Mouse (Mus musculus): ENCODE measurements at regions not wholly inside any gene's neighbourhood (a gene's known extent, or its start where the extent isn't known, plus 50 kb on each side); places are given as distances from the start of the nearest gene placed in this dataset.
"Not testable (repeated sequence)": the region's sequence is repeated elsewhere in the genome, so short reads cannot be mapped to it uniquely, and the experiment has no call there.

- Histone ChIP-seq H3K4me2 (ENCODE audit: low read length) (no peak overlapping the region), H3K9ac (ENCODE audit: low read depth, low read length) (no peak overlapping the region), H3K36me3 (ENCODE audit: control insufficient read depth, insufficient read depth, low read length) (no peaks in the 10 kb centered on the region), H3K27me3 (ENCODE audit: control insufficient read depth, insufficient read depth, low read depth, low read length) (no peaks in the 10 kb centered on the region), H3K27ac (ENCODE audit: low read length) (no peak overlapping the region), H3K9me3 (replicated peaks; ENCODE audit: control insufficient read depth, low read length, poor library complexity, severe bottlenecking) (no peaks in the 10 kb centered on the region), H3K4me3 (ENCODE audit: low read depth, low read length) (no peak overlapping the region), H3K4me1 (ENCODE audit: control insufficient read depth, insufficient read depth, low read length) (no peaks in the 10 kb centered on the region)
- ATAC-seq, result no peak
- 87% methylated on average over 2 of the region's 2 CpGs for WGBS
Measured at GRCm38 (mm10) chr2:116364136-116364535, 298.5 kb upstream of the Meis2 start.

- no peak overlapping the region for H3K27ac ChIP-seq (ENCODE audit: low read length)
- no peaks in the 10 kb centered on the region for H3K4me1 ChIP-seq (ENCODE audit: control insufficient read depth, insufficient read depth, low read length)
- no peak overlapping the region for H3K4me2 ChIP-seq (ENCODE audit: low read length)
- H3K9ac ChIP-seq (ENCODE audit: low read depth, low read length), result no peak overlapping the region
- H3K9me3 ChIP-seq (replicated peaks; ENCODE audit: control insufficient read depth, low read length, poor library complexity, severe bottlenecking), result no peaks in the 10 kb centered on the region
- H3K4me3 ChIP-seq (ENCODE audit: low read depth, low read length), result no peak overlapping the region
- H3K27me3 ChIP-seq (ENCODE audit: control insufficient read depth, insufficient read depth, low read depth, low read length), result no peaks in the 10 kb centered on the region
- ATAC-seq, result no peak
- WGBS, result 9% methylated on average over 1 of the region's 1 CpGs
- H3K36me3 ChIP-seq (ENCODE audit: control insufficient read depth, insufficient read depth, low read length), result no peaks in the 10 kb centered on the region
Measured at GRCm38 (mm10) chr2:116358145-116358544, 292.5 kb upstream of the Meis2 start.

GRCm38 (mm10) chr2:116348530-116348914 lies 282.9 kb upstream of the Meis2 start:
- H3K27ac ChIP-seq (ENCODE audit: low read length), result no peak overlapping the region
- no peak for ATAC-seq
- no peaks in the 10 kb centered on the region for H3K9me3 ChIP-seq (replicated peaks; ENCODE audit: control insufficient read depth, low read length, poor library complexity, severe bottlenecking)
- H3K9ac ChIP-seq (ENCODE audit: low read depth, low read length), result no peak overlapping the region
- H3K4me3 ChIP-seq (ENCODE audit: low read depth, low read length), result no peak overlapping the region
- H3K4me1 ChIP-seq (ENCODE audit: control insufficient read depth, insufficient read depth, low read length), result no peaks in the 10 kb centered on the region
- H3K4me2 ChIP-seq (ENCODE audit: low read length), result no peak overlapping the region
- no peaks in the 10 kb centered on the region for H3K36me3 ChIP-seq (ENCODE audit: control insufficient read depth, insufficient read depth, low read length)
- no peaks in the 10 kb centered on the region for H3K27me3 ChIP-seq (ENCODE audit: control insufficient read depth, insufficient read depth, low read depth, low read length)
- 67% methylated on average over 1 of the region's 1 CpGs for WGBS

- Histone ChIP-seq H3K27me3 (ENCODE audit: control insufficient read depth, insufficient read depth, low read depth, low read length) (no peaks in the 10 kb centered on the region), H3K9me3 (replicated peaks; ENCODE audit: control insufficient read depth, low read length, poor library complexity, severe bottlenecking) (no peaks in the 10 kb centered on the region), H3K27ac (ENCODE audit: low read length) (no peak overlapping the region), H3K4me2 (ENCODE audit: low read length) (no peak overlapping the region), H3K4me3 (ENCODE audit: low read depth, low read length) (no peak overlapping the region), H3K4me1 (ENCODE audit: control insufficient read depth, insufficient read depth, low read length) (no peaks in the 10 kb centered on the region), H3K9ac (ENCODE audit: low read depth, low read length) (no peak overlapping the region), H3K36me3 (ENCODE audit: control insufficient read depth, insufficient read depth, low read length) (no peaks in the 10 kb centered on the region)
- ATAC-seq, result no peak
- WGBS, result 90% methylated on average over 3 of the region's 3 CpGs
Measured at GRCm38 (mm10) chr2:116347827-116348529, 282.3 kb upstream of the Meis2 start.

GRCm38 (mm10) chr2:116331801-116332200 lies 266.2 kb upstream of the Meis2 start:
- Histone ChIP-seq H3K27ac (ENCODE audit: low read length) (no peak overlapping the region), H3K4me3 (ENCODE audit: low read depth, low read length) (no peak overlapping the region), H3K4me1 (ENCODE audit: control insufficient read depth, insufficient read depth, low read length) (no peaks in the 10 kb centered on the region), H3K4me2 (ENCODE audit: low read length) (no peak overlapping the region), H3K9me3 (replicated peaks; ENCODE audit: control insufficient read depth, low read length, poor library complexity, severe bottlenecking) (no peaks in the 10 kb centered on the region; the same call in 1 of the 2 replicates), H3K27me3 (ENCODE audit: control insufficient read depth, insufficient read depth, low read depth, low read length) (no peaks in the 10 kb centered on the region), H3K36me3 (ENCODE audit: control insufficient read depth, insufficient read depth, low read length) (no peaks in the 10 kb centered on the region), H3K9ac (ENCODE audit: low read depth, low read length) (no peak overlapping the region)
- WGBS, result 79% methylated on average over 3 of the region's 3 CpGs
- ATAC-seq, result no peak

- Histone ChIP-seq H3K27me3 (ENCODE audit: control insufficient read depth, insufficient read depth, low read depth, low read length) (no peaks in the 10 kb centered on the region), H3K4me3 (ENCODE audit: low read depth, low read length) (no peak overlapping the region), H3K9me3 (replicated peaks; ENCODE audit: control insufficient read depth, low read length, poor library complexity, severe bottlenecking) (no peaks in the 10 kb centered on the region), H3K4me1 (ENCODE audit: control insufficient read depth, insufficient read depth, low read length) (peaks cover 10% of the 10 kb centered on the region; the same call in 1 of the 2 replicates), H3K36me3 (ENCODE audit: control insufficient read depth, insufficient read depth, low read length) (no peaks in the 10 kb centered on the region), H3K9ac (ENCODE audit: low read depth, low read length) (no peak overlapping the region), H3K4me2 (ENCODE audit: low read length) (no peak overlapping the region), H3K27ac (ENCODE audit: low read length) (no peak overlapping the region; the same call in 1 of the 2 replicates)
- WGBS, result 43% methylated on average over 14 of the region's 14 CpGs
- ATAC-seq, result no peak; the same call in 1 of the 2 replicates
Measured at GRCm38 (mm10) chr2:116322039-116322770, 256.6 kb upstream of the Meis2 start.

GRCm38 (mm10) chr2:116299551-116299950 lies 233.9 kb upstream of the Meis2 start:
- no peak overlapping the region for H3K4me2 ChIP-seq (ENCODE audit: low read length)
- no peak overlapping the region for H3K4me3 ChIP-seq (ENCODE audit: low read depth, low read length)
- H3K9me3 ChIP-seq (replicated peaks; ENCODE audit: control insufficient read depth, low read length, poor library complexity, severe bottlenecking), result no peaks in the 10 kb centered on the region
- WGBS, result 59% methylated on average over 1 of the region's 1 CpGs
- H3K9ac ChIP-seq (ENCODE audit: low read depth, low read length), result no peak overlapping the region
- H3K27me3 ChIP-seq (ENCODE audit: control insufficient read depth, insufficient read depth, low read depth, low read length), result no peaks in the 10 kb centered on the region
- H3K36me3 ChIP-seq (ENCODE audit: control insufficient read depth, insufficient read depth, low read length), result no peaks in the 10 kb centered on the region
- ATAC-seq, result no peak
- no peak overlapping the region for H3K27ac ChIP-seq (ENCODE audit: low read length)
- H3K4me1 ChIP-seq (ENCODE audit: control insufficient read depth, insufficient read depth, low read length), result no peaks in the 10 kb centered on the region

- 66% methylated on average over 7 of the region's 7 CpGs for WGBS
- Histone ChIP-seq H3K27ac (ENCODE audit: low read length) (no peak overlapping the region), H3K9me3 (replicated peaks; ENCODE audit: control insufficient read depth, low read length, poor library complexity, severe bottlenecking) (no peaks in the 10 kb centered on the region), H3K27me3 (ENCODE audit: control insufficient read depth, insufficient read depth, low read depth, low read length) (no peaks in the 10 kb centered on the region), H3K36me3 (ENCODE audit: control insufficient read depth, insufficient read depth, low read length) (no peaks in the 10 kb centered on the region), H3K4me1 (ENCODE audit: control insufficient read depth, insufficient read depth, low read length) (no peaks in the 10 kb centered on the region), H3K4me3 (ENCODE audit: low read depth, low read length) (no peak overlapping the region), H3K4me2 (ENCODE audit: low read length) (no peak overlapping the region), H3K9ac (ENCODE audit: low read depth, low read length) (no peak overlapping the region)
- no peak for ATAC-seq
Measured at GRCm38 (mm10) chr2:116289886-116290285, 224.2 kb upstream of the Meis2 start.

- not testable (repeated sequence) for H3K4me1 ChIP-seq (ENCODE audit: control insufficient read depth, insufficient read depth, low read length); H3K4me3 ChIP-seq (ENCODE audit: low read depth, low read length); H3K9ac ChIP-seq (ENCODE audit: low read depth, low read length); H3K9me3 ChIP-seq (replicated peaks; ENCODE audit: control insufficient read depth, low read length, poor library complexity, severe bottlenecking); ATAC-seq; H3K4me2 ChIP-seq (ENCODE audit: low read length); H3K27ac ChIP-seq (ENCODE audit: low read length); H3K36me3 ChIP-seq (ENCODE audit: control insufficient read depth, insufficient read depth, low read length); H3K27me3 ChIP-seq (ENCODE audit: control insufficient read depth, insufficient read depth, low read depth, low read length)
- WGBS, result 34% methylated on average over 3 of the region's 3 CpGs
Measured at GRCm38 (mm10) chr2:116243191-116243590, 177.6 kb upstream of the Meis2 start.
